Mouse (Mus musculus) bone marrow, adult 2 months (tissue): ENCODE results near the gene Gna12.

Experiments
- CTCF ChIP-seq: fragments of 200-500 bp; IDR thresholded peaks from 2 replicates; pipeline ENCODE4 v1.5.1; 2011; ENCODE audit warnings: low read length, control low read depth; ENCODE audit not compliant: control insufficient read depth, insufficient read depth
- POLR2A ChIP-seq: fragments of 200-500 bp; IDR thresholded peaks from 2 replicates; pipeline ENCODE4 v1.6.1; 2011; ENCODE audit warnings: low read depth, mild to moderate bottlenecking, control low read depth, low read length, borderline replicate concordance; ENCODE audit not compliant: control insufficient read depth

DNA sequence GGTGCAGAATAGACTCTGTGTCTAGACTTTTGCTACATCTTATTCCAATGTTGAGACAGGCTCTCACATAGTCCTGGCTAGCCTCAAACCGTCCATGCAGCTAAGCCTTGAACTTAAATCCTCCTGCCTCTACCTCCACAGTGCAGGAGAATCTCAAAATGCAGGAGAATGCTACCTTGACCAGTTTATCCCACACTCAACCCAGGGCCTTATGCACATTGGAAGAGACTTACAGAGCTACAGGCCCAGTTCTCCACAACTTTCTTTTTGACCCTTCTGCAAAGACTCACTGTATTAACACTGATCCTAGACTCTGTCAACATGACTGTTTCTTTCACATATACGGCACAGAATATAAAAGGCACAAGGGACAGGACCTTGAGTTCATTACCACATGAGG lies 1.9 kb downstream of the Gna12 start:
- TF ChIP-seq CTCF = no peak
- no peak for TF ChIP-seq POLR2A
